Mouse (Mus musculus): Measurements from ENCODE around the gene Tmem19. TPM values are rescaled to one million over a fixed set of nuclear protein-coding genes. Genes with fewer than 3 reads are reported as not detected.

Tmem19 gene
- polyA plus RNA-seq (2015; fragmentation: Illumina TruSeq; extraction: RNeasy Lipid Tissue Mini Kit (QIAGEN cat#74804); ENCODE audit: insufficient read depth, low replicate concordance) = 36.5 TPM

DNA sequence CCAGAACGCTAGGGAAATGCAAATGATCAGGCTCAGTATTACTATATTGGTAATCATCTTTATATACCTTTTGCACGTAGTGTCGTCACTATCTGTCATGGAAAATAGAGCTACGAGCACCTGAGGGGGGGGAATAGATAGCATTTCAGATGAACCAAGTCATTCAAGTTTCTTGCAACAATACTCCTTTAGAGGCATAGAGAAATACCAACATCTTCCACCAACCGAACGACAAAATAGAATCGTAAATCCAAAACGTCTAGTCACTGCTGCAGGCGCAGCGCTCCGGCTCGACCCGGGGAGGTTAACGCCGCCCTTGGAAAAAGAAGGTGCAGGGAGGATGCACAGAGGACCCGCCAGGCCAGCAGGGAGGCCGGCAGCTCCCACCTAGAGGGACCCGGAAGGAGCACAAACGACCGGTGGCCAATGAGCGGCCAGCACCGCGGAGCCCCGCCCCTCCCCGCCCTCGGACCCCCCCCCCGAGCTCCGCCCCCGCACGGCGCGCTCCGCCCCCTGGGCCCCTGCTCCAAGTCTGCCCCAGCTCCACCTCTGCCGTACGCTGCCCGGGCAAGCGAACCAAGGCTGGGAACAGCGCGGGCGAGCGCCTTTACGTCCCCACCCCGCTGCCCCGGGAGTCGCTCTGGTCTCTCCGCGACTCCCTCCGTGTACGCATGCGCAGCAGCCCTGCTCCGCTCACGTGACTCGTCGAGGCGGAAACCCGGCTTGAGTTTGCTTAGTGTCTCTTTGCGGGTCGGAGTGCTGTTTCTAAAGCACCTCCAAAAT is at the start of gene Tmem19:
Tmem19 (minus strand) TSS at position 662 of the 783 bp plus-strand sequence.

DNA sequence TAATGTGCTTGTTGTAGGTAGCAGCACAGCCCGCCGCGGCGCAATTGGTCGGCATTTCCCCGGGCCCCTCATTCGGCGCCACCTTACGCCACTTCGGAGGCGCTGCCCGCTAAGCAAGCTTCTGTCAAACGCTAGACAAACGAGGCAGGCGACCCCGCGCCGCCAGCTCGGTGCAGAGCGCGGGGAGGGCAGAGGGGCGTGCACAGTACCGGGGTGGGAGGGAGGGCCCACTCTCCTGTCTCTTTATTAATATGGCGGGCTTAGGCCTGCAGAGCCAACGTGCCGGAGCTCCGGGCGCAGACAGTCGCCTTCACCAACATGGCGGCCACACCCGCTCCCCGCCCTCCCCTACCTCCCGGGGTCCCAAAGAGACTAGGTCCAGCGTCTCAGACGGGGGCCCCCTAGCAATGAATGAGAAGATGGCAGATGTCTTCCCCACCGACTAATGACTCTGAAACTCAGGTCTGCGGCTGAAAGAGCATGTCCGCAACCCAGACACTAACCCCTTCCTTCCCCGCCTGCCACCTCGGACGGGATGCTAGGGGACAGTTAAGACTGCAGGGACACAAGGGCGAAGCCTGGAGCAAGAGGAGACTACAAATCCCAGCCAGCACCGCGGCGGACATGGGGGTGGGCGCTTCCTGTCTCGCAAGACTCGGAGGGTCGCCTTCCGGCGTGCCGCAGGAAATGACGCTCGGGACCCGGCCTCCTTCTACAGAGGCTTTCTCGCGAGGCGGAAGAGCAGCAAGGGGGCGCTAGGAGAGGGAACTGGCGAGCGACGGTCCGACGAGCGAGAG is 22.1 kb upstream of the Tmem19 start, which contains the start of the genes Thap2 and Zfc3h1:
Thap2 (minus strand) TSS at position 223 of the 797 bp plus-strand sequence.
Zfc3h1 (plus strand) TSS at position 739 of the 797 bp plus-strand sequence.

DNA sequence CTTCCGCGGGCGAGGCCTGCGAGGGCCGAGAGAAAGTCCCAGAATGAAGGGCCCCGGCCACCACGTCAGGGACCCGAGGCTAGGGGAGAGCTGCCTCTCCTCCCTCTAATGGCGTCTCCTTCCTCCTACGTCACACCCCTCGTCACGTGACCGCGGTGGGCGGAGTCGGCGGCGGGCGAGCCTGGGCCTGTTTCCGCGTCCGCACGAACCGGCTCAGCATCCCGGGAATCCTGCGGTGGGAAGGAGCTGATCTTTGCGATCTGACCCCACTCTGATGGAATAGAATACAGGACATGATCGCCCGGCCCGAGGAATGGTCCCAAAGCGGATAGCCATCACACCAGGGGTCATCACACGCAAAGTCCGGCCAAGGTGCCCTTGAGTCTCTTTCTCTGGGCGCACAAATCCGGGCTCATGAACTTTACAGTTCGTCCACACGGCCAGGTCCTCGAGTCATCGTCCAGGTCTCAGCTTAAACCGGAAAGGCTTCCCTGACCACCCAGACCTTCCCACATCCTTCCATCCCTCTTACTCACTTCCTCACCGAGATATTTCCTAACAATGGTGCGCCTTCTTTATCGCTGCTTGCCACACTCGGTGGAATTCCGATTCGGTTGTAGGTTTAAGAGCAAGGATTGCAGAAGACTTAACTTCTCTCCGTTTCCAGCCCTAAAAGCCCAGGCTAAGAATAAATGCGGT is 46.7 kb downstream of the Tmem19 start, which contains the start of gene Rab21:
Rab21 (minus strand) TSS at position 122 of the 699 bp plus-strand sequence.

Other genes with a start within 250 kb of the Tmem19 start
- not detected for gene Tph2, start 177.5 kb downstream of the Tmem19 start, polyA plus RNA-seq (2015; fragmentation: Illumina TruSeq; extraction: RNeasy Lipid Tissue Mini Kit (QIAGEN cat#74804); ENCODE audit: insufficient read depth, low replicate concordance)
- 93.2 TPM for gene Tbc1d15, start 111.0 kb downstream of the Tmem19 start, polyA plus RNA-seq (2015; fragmentation: Illumina TruSeq; extraction: RNeasy Lipid Tissue Mini Kit (QIAGEN cat#74804); ENCODE audit: insufficient read depth, low replicate concordance)
- 77.7 TPM for gene Rab21, start 46.9 kb downstream of the Tmem19 start, polyA plus RNA-seq (2015; fragmentation: Illumina TruSeq; extraction: RNeasy Lipid Tissue Mini Kit (QIAGEN cat#74804); ENCODE audit: insufficient read depth, low replicate concordance)
- gene Thap2, start 21.9 kb upstream of the Tmem19 start, polyA plus RNA-seq (2015; fragmentation: Illumina TruSeq; extraction: RNeasy Lipid Tissue Mini Kit (QIAGEN cat#74804); ENCODE audit: insufficient read depth, low replicate concordance) = 20.1 TPM
- gene Zfc3h1, start 22.5 kb upstream of the Tmem19 start, polyA plus RNA-seq (2015; fragmentation: Illumina TruSeq; extraction: RNeasy Lipid Tissue Mini Kit (QIAGEN cat#74804); ENCODE audit: insufficient read depth, low replicate concordance) = 232 TPM
- not detected for gene A930009A15Rik, start 207.5 kb upstream of the Tmem19 start, polyA plus RNA-seq (2015; fragmentation: Illumina TruSeq; extraction: RNeasy Lipid Tissue Mini Kit (QIAGEN cat#74804); ENCODE audit: insufficient read depth, low replicate concordance)
- gene Lgr5, start 225.3 kb upstream of the Tmem19 start, polyA plus RNA-seq (2015; fragmentation: Illumina TruSeq; extraction: RNeasy Lipid Tissue Mini Kit (QIAGEN cat#74804); ENCODE audit: insufficient read depth, low replicate concordance) = 0.62 TPM